Mouse (Mus musculus): ENCODE measurements around the gene Serpinb7. TPM values are rescaled to one million over a fixed set of nuclear protein-coding genes. Genes with fewer than 3 reads are reported as not detected.

Serpinb7 gene
- not detected in 2 replicates for total RNA-seq (2014; rRNA removed)
- polyA plus RNA-seq (2015; fragmentation: Nextera tagmentation; extraction: Ambion mirVana) = not detected in 2 replicates

GRCm38 (mm10) chr1:107399355-107399754 lies at the start of gene Serpinb7:
Serpinb7 (plus strand) TSS chr1:107399655.
- no peaks in the 10 kb centered on the region for H3K9me3 ChIP-seq (ENCODE audit: low read length)
- H3K4me3 ChIP-seq (ENCODE audit: low read depth, low read length) = no peak within 1 kb of the TSS
- 89% methylated on average over 3 of the region's 3 CpGs for WGBS
- H3K4me2 ChIP-seq (ENCODE audit: low read depth, low read length, poor library complexity, severe bottlenecking) = no peak within 1 kb of the TSS
- H3K27ac ChIP-seq (ENCODE audit: low read depth, low read length) = no peak within 1 kb of the TSS
- no peaks in the 10 kb centered on the region for H3K36me3 ChIP-seq (ENCODE audit: insufficient read depth, low read length)
- no peaks in the 10 kb centered on the region for H3K4me1 ChIP-seq (ENCODE audit: insufficient read depth, low read length)
- no peak for DNase-seq (ENCODE audit: low spot score)
- no peak for ATAC-seq (ENCODE audit: low FRiP score)
- H3K27me3 ChIP-seq (ENCODE audit: insufficient read depth, low read length) = no peaks in the 10 kb centered on the region
- TF ChIP-seq CTCF (IDR thresholded peaks at IDR 0.05) = no peak
- no peak within 1 kb of the TSS for H3K9ac ChIP-seq (replicated peaks; ENCODE audit: low read length, poor library complexity, severe bottlenecking)

- 45% methylated on average over 3 of the region's 3 CpGs for WGBS
- ATAC-seq (ENCODE audit: low FRiP score) (no peak), DNase-seq (ENCODE audit: low spot score) (no peak)
- Histone ChIP-seq H3K27me3 (ENCODE audit: insufficient read depth, low read length) (no peaks in the 10 kb centered on the region), H3K4me1 (ENCODE audit: insufficient read depth, low read length) (no peaks in the 10 kb centered on the region), H3K27ac (ENCODE audit: low read depth, low read length) (no peak overlapping the region), H3K4me3 (ENCODE audit: low read depth, low read length) (no peak overlapping the region), H3K36me3 (ENCODE audit: insufficient read depth, low read length) (no peaks in the 10 kb centered on the region), H3K4me2 (ENCODE audit: low read depth, low read length, poor library complexity, severe bottlenecking) (no peak overlapping the region), H3K9me3 (ENCODE audit: low read length) (no peaks in the 10 kb centered on the region), H3K9ac (replicated peaks; ENCODE audit: low read length, poor library complexity, severe bottlenecking) (no peak overlapping the region)
- TF ChIP-seq CTCF (IDR thresholded peaks at IDR 0.05) = no peak
Measured at GRCm38 (mm10) chr1:107350392-107350791, 49.1 kb upstream of the Serpinb7 start.

DNA sequence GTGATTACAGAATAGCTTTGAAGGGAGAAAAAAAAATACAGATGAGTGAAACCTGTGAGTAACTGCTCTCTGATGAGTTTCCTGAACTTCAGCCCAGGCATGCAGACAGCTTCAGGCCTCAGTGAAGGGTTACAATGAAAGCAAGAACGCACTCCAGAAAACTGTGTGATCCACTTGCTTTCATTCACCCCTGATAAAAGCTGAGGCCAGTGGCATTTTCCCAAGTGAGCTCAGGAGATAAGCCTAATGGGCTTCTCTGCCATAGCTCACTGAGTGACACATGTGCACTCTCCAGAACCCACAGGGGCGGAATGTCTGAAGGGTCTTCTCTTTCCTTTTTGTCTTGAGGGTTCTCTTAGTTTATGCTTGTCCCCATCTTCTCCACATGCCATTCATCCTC lies 48.3 kb upstream of the Serpinb7 start:
- no peaks in the 10 kb centered on the region for H3K36me3 ChIP-seq (ENCODE audit: insufficient read depth, low read length)
- H3K4me3 ChIP-seq (ENCODE audit: low read depth, low read length) = no peak overlapping the region
- H3K27ac ChIP-seq (ENCODE audit: low read depth, low read length) = no peak overlapping the region
- no peak overlapping the region for H3K4me2 ChIP-seq (ENCODE audit: low read depth, low read length, poor library complexity, severe bottlenecking)
- ATAC-seq (ENCODE audit: low FRiP score) (no peak), DNase-seq (ENCODE audit: low spot score) (no peak)
- H3K9ac ChIP-seq (replicated peaks; ENCODE audit: low read length, poor library complexity, severe bottlenecking) = no peak overlapping the region
- WGBS = 80% methylated on average over 2 of the region's 2 CpGs
- TF ChIP-seq CTCF (IDR thresholded peaks at IDR 0.05) = no peak
- no peaks in the 10 kb centered on the region for H3K9me3 ChIP-seq (ENCODE audit: low read length)
- no peaks in the 10 kb centered on the region for H3K27me3 ChIP-seq (ENCODE audit: insufficient read depth, low read length)
- no peaks in the 10 kb centered on the region for H3K4me1 ChIP-seq (ENCODE audit: insufficient read depth, low read length)

- no peaks in the 10 kb centered on the region for H3K36me3 ChIP-seq (ENCODE audit: insufficient read depth, low read length)
- peak; percentile 22; the same call in 1 of the 2 replicates for TF ChIP-seq CTCF (IDR thresholded peaks at IDR 0.05)
- no peak for DNase-seq (ENCODE audit: low spot score)
- no peaks in the 10 kb centered on the region for H3K4me1 ChIP-seq (ENCODE audit: insufficient read depth, low read length)
- WGBS = 41% methylated on average over 3 of the region's 3 CpGs
- no peak overlapping the region for H3K4me2 ChIP-seq (ENCODE audit: low read depth, low read length, poor library complexity, severe bottlenecking)
- ATAC-seq (ENCODE audit: low FRiP score) = no peak
- no peak overlapping the region for H3K4me3 ChIP-seq (ENCODE audit: low read depth, low read length)
- H3K27ac ChIP-seq (ENCODE audit: low read depth, low read length) = no peak overlapping the region
- no peaks in the 10 kb centered on the region for H3K27me3 ChIP-seq (ENCODE audit: insufficient read depth, low read length)
- H3K9ac ChIP-seq (replicated peaks; ENCODE audit: low read length, poor library complexity, severe bottlenecking) = no peak overlapping the region
- no peaks in the 10 kb centered on the region for H3K9me3 ChIP-seq (ENCODE audit: low read length)
Measured at GRCm38 (mm10) chr1:107353046-107353445, 46.4 kb upstream of the Serpinb7 start.

GRCm38 (mm10) chr1:107360898-107361297 lies 38.6 kb upstream of the Serpinb7 start, which contains the start of gene Serpinb11:
Serpinb11 (plus strand) TSS chr1:107361198.
- ATAC-seq (ENCODE audit: low FRiP score) (no peak), DNase-seq (ENCODE audit: low spot score) (no peak)
- Histone ChIP-seq H3K27ac (ENCODE audit: low read depth, low read length) (no peak within 1 kb of the TSS), H3K4me3 (ENCODE audit: low read depth, low read length) (no peak within 1 kb of the TSS), H3K9me3 (ENCODE audit: low read length) (no peaks in the 10 kb centered on the region), H3K9ac (replicated peaks; ENCODE audit: low read length, poor library complexity, severe bottlenecking) (no peak within 1 kb of the TSS), H3K4me2 (ENCODE audit: low read depth, low read length, poor library complexity, severe bottlenecking) (no peak within 1 kb of the TSS), H3K27me3 (ENCODE audit: insufficient read depth, low read length) (no peaks in the 10 kb centered on the region), H3K36me3 (ENCODE audit: insufficient read depth, low read length) (no peaks in the 10 kb centered on the region), H3K4me1 (ENCODE audit: insufficient read depth, low read length) (no peaks in the 10 kb centered on the region)
- 61% methylated on average over 1 of the region's 1 CpGs for WGBS
- TF ChIP-seq CTCF (IDR thresholded peaks at IDR 0.05) = no peak

DNA sequence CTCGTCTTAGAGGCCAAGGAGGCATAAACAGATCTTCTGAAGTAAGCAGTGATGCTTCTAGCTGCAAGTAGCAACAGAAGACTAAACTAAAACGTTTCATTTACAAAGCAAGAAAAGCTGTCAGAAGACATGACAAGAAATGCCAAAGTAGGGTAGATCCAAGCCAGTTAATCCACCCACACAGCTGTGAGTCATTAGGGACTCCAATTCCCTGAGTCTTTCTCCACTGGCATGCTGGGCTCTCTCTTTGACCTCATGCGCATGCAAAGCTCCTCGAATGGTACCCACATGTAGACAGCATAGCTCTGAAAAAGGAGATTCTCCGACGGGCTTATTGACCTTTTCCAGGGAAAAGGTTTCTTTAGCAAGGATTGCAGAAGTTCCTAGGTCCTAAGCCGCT lies 33.5 kb upstream of the Serpinb7 start:
- Histone ChIP-seq H3K9ac (replicated peaks; ENCODE audit: low read length, poor library complexity, severe bottlenecking) (no peak overlapping the region), H3K27ac (ENCODE audit: low read depth, low read length) (no peak overlapping the region), H3K36me3 (ENCODE audit: insufficient read depth, low read length) (no peaks in the 10 kb centered on the region), H3K9me3 (ENCODE audit: low read length) (no peaks in the 10 kb centered on the region), H3K4me3 (ENCODE audit: low read depth, low read length) (no peak overlapping the region), H3K27me3 (ENCODE audit: insufficient read depth, low read length) (no peaks in the 10 kb centered on the region), H3K4me1 (ENCODE audit: insufficient read depth, low read length) (no peaks in the 10 kb centered on the region), H3K4me2 (ENCODE audit: low read depth, low read length, poor library complexity, severe bottlenecking) (no peak overlapping the region)
- ATAC-seq (ENCODE audit: low FRiP score) = no peak
- TF ChIP-seq CTCF (IDR thresholded peaks at IDR 0.05) = no peak
- DNase-seq (ENCODE audit: low spot score) = no peak
- WGBS = 64% methylated on average over 7 of the region's 7 CpGs

Measured in midbrain, postnatal 0 days (tissue).